Mouse (Mus musculus): ENCODE results near the gene Zfp518b.

Gene Zfp518b

GRCm38 (mm10) chr5:38632463-38633449 is 51.9 kb downstream of the Zfp518b start:
- DNase-seq (ENCODE audit: low spot score in 2 of 2): peak; percentile 25 to 63

- no peak for DNase-seq (ENCODE audit: low spot score in 2 of 2)
Measured at GRCm38 (mm10) chr5:38628023-38628422, 56.6 kb downstream of the Zfp518b start.

GRCm38 (mm10) chr5:38626883-38627282 is 57.7 kb downstream of the Zfp518b start:
- DNase-seq (ENCODE audit: low spot score in 2 of 2): no peak

- peak in 1 of 2 experiments; percentile 7 for DNase-seq (ENCODE audit: low spot score in 2 of 2)
Measured at GRCm38 (mm10) chr5:38620783-38621182, 63.8 kb downstream of the Zfp518b start.

GRCm38 (mm10) chr5:38618908-38619307 is 65.7 kb downstream of the Zfp518b start:
- DNase-seq (ENCODE audit: low spot score in 2 of 2): no peak

All from thymus, postnatal 10 days (tissue).